Mouse (Mus musculus) stomach, embryonic 15.5 days (tissue): Measurements from ENCODE around the gene Rbm12b1. TPM values are rescaled to one million over a fixed set of nuclear protein-coding genes. Genes with fewer than 3 reads are reported as not detected.
A peak's percentile ranks its signal among the peaks of the same experiment; 100 is the strongest.
"Not testable (repeated sequence)": the region's sequence is repeated elsewhere in the genome, so short reads cannot be mapped to it uniquely, and the experiment has no call there.

Experiments
- ATAC-seq: fragments of 200-750 bp; cut with Nextera tagmentation; 2 replicates; pipeline ENCODE4 v1.8.0; 2017; ENCODE audit warnings: low read depth, moderate number of reproducible peaks, moderate TSS enrichment; ENCODE audit not compliant: insufficient read depth, low FRiP score
- H3K27ac ChIP-seq: fragments of 300-500 bp; sonication (generic); 2 replicates; pipeline ENCODE4 v1.5.1; 2015; ENCODE audit warnings: mild to moderate bottlenecking, inconsistent platforms
- H3K27me3 ChIP-seq: fragments of 300-500 bp; sonication (generic); replicated peaks from 2 replicates; pipeline ENCODE4 v1.6.1; 2015; ENCODE audit warnings: inconsistent platforms
- H3K36me3 ChIP-seq: fragments of 300-500 bp; sonication (generic); 2 replicates; pipeline ENCODE4 v1.6.1; 2015; ENCODE audit warnings: inconsistent platforms
- H3K4me1 ChIP-seq: fragments of 300-500 bp; sonication (generic); 2 replicates; pipeline ENCODE4 v1.6.1; 2015; ENCODE audit warnings: inconsistent platforms
- H3K4me2 ChIP-seq: fragments of 300-500 bp; sonication (generic); 2 replicates; pipeline ENCODE4 v1.6.1; 2015; ENCODE audit warnings: mild to moderate bottlenecking, inconsistent platforms
- H3K4me3 ChIP-seq: fragments of 300-500 bp; sonication (generic); replicated peaks from 2 replicates; pipeline ENCODE4 v1.5.1; 2015; ENCODE audit warnings: inconsistent platforms
- H3K9ac ChIP-seq: fragments of 300-500 bp; sonication (generic); 2 replicates; pipeline ENCODE4 v1.6.1; 2015; ENCODE audit warnings: inconsistent platforms
- H3K9me3 ChIP-seq: fragments of 300-500 bp; sonication (generic); 2 replicates; pipeline ENCODE4 v1.6.1; 2016; ENCODE audit warnings: inconsistent platforms
- WGBS: fragments of 180-500 bp; shearing (Covaris S2); methylation state at CpG from one replicate; pipeline ENCODE4 v1.1.7; 2015; 5-methylcytosine and 5-hydroxymethylcytosine counted together
- polyA plus RNA-seq: library from polyadenylated mRNA; unstranded; fragments of >200 nt; fragmentation: Nextera tagmentation; extraction: Ambion mirVana; gene quantifications from 2 replicates; pipeline ENCODE4 v1.2.1, GENCODE M21; 2015

The Rbm12b1 gene
- 4.5 and 4.8 TPM in 2 replicates for polyA plus RNA-seq

- Histone ChIP-seq H3K4me3 (peak within 1 kb of the TSS; percentile 43), H3K4me2 (peak within 1 kb of the TSS; percentile 44)
- not testable (repeated sequence) for H3K36me3 ChIP-seq, H3K9ac ChIP-seq, H3K9me3 ChIP-seq, H3K27me3 ChIP-seq, H3K4me1 ChIP-seq, H3K27ac ChIP-seq
- WGBS: 7% methylated on average over 15 of the region's 32 CpGs
- peak; percentile 98 for ATAC-seq
Observed at GRCm38 (mm10) chr4:12140141-12140567, at the start of gene Rbm12b1. TSS of gene Rbm12b1 (plus strand) at chr4:12140264.

DNA sequence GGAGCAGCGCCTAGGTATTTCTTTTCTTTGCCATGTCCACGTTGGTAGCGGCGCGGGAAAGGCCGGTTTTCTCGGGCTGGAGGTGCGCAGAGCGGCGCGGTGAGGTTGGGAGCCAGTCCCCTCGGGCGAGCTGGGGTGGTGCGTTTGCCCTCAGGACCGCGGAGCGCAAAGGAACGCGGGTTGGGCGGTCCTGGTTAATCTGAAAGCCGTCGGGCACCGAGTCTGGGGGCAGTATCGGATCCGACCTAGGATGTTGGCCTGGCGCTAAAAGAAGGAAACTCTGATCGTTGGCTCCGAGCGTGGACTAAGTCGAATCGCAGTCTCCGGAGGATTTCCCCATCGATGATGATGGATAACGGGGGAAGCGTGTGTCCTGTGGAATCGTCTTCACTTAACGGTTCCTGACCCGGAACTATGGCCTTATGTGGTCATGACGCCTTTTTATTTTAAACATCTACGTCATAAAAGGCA is 563 bp downstream of the Rbm12b1 start:
- peak; percentile 88 for ATAC-seq
- not testable (repeated sequence) for H3K9ac ChIP-seq, H3K27ac ChIP-seq, H3K4me1 ChIP-seq, H3K9me3 ChIP-seq, H3K27me3 ChIP-seq, H3K36me3 ChIP-seq
- Histone ChIP-seq H3K4me2 (peak overlapping the region; percentile 44), H3K4me3 (peak overlapping the region; percentile 43)
- 12% methylated on average over 23 of the region's 40 CpGs for WGBS

GRCm38 (mm10) chr4:12141516-12141915 is 1.5 kb downstream of the Rbm12b1 start:
- H3K27me3 ChIP-seq, H3K36me3 ChIP-seq, H3K4me3 ChIP-seq, H3K4me1 ChIP-seq, H3K4me2 ChIP-seq, ATAC-seq, H3K27ac ChIP-seq, H3K9ac ChIP-seq, H3K9me3 ChIP-seq: not testable (repeated sequence)
- WGBS: 88% methylated on average over 7 of the region's 7 CpGs

DNA sequence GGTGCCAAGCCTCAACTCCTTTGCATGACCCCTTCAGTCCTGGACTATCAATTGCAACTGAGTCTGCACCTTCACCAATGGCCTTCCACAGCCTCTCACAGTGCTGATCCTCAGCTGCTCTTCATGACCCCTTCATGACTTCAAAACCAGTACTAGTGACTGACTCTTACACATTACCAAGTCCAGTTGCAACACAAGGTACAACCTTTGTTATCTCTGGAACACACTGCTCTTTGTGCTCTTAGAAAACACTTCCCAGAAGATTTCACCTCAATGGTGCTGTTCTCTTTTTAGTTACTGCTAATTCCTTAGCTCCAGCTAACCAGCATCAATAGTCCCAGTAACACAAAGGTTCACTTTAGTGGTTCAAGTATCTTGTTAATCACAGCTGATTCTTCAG is 7.6 kb downstream of the Rbm12b1 start:
- H3K27ac ChIP-seq: no peak overlapping the region
- H3K4me3 ChIP-seq: no peak overlapping the region
- no peak for ATAC-seq

DNA sequence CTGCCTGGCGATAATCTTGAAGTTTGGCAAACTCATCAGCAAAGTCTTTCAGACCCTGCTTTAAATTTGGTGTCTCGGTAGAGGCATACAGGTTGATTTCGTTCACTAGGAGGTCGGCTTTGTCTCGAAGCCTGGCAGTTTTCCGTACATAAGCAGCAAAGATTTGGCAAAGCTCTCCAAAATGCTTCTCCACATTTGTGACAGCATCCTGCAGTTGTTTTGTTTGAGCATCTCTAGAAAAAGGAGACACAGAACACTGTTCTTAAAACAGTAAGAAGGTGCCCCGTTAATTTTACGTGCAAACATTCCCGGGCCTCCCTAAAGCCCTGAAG is 30.9 kb downstream of the Rbm12b1 start:
- Histone ChIP-seq H3K4me1 (peaks cover 6% of the 10 kb centered on the region; the same call in 1 of the 2 replicates), H3K4me2 (peak overlapping the region; percentile 63), H3K36me3 (peaks cover 8% of the 10 kb centered on the region; the same call in 1 of the 2 replicates), H3K27me3 (no peaks in the 10 kb centered on the region), H3K9ac (peak overlapping the region; percentile 87), H3K27ac (peak overlapping the region; percentile 87), H3K4me3 (peak overlapping the region; percentile 74), H3K9me3 (no peaks in the 10 kb centered on the region)
- ATAC-seq: no peak
- WGBS: 11% methylated on average over 9 of the region's 9 CpGs

More for the DNA sequence above, 7.6 kb downstream of the Rbm12b1 start:
- Histone ChIP-seq H3K4me2 (no peak overlapping the region), H3K27me3 (no peaks in the 10 kb centered on the region), H3K36me3 (peaks cover 20% of the 10 kb centered on the region), H3K9me3 (no peaks in the 10 kb centered on the region), H3K4me1 (no peaks in the 10 kb centered on the region), H3K9ac (no peak overlapping the region)

- Histone ChIP-seq H3K4me2 (peak within 1 kb of the TSS; percentile 63), H3K9ac (peak within 1 kb of the TSS; percentile 87), H3K36me3 (peaks cover 6% of the 10 kb centered on the region; the same call in 1 of the 2 replicates), H3K27me3 (no peaks in the 10 kb centered on the region), H3K9me3 (no peaks in the 10 kb centered on the region), H3K4me1 (peaks cover 6% of the 10 kb centered on the region; the same call in 1 of the 2 replicates), H3K4me3 (peak within 1 kb of the TSS; percentile 74), H3K27ac (peak within 1 kb of the TSS; percentile 87)
- peak; percentile 87 for ATAC-seq
- under 1% methylated on average over 74 of the region's 74 CpGs for WGBS
Observed at GRCm38 (mm10) chr4:12171318-12172091, 31.4 kb downstream of the Rbm12b1 start, which contains the start of gene Fam92a. TSS of gene Fam92a (minus strand) at chr4:12172015.

DNA sequence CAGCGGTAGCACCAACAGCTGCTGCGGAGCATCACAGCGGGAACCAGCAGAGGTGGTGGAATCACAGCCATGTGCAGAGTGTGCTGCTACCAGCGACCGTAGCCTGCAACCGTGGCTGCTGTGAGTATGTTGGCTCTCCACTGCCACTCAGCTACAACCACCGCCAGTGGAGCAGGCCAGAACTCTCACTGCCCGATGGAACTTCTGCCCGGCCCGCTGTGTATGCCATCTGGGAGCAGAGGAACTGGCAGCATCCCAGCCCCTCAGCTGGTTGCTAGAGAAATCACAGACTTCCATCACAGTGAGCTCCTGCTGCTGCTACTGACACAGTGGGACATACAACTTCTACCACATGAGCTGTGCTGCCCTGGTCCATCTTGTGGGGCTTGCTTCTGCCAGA is 38.9 kb downstream of the Rbm12b1 start:
- Histone ChIP-seq H3K4me3 (no peak overlapping the region), H3K9ac (no peak overlapping the region), H3K4me1 (no peaks in the 10 kb centered on the region), H3K4me2 (no peak overlapping the region), H3K9me3 (no peaks in the 10 kb centered on the region), H3K27me3 (no peaks in the 10 kb centered on the region), H3K27ac (no peak overlapping the region), H3K36me3 (no peaks in the 10 kb centered on the region)
- 89% methylated on average over 10 of the region's 10 CpGs for WGBS
- ATAC-seq: no peak

Other genes with a start within 250 kb of the Rbm12b1 start
- 0.26 and 0.75 TPM in 2 replicates for gene Gm10604, start 159.0 kb upstream of the Rbm12b1 start, polyA plus RNA-seq
- gene Rbm12b2, start 50.8 kb upstream of the Rbm12b1 start, polyA plus RNA-seq: 10.1 and 11.5 TPM in 2 replicates
- gene Fam92a, start 31.8 kb downstream of the Rbm12b1 start, polyA plus RNA-seq: 75.2 and 80.7 TPM in 2 replicates